Mouse (Mus musculus) spleen, postnatal 4 days (tissue): ENCODE results near the gene Cryaa.

Source experiments
- DNase-seq, 2 experiments: peaks; one replicate each; pipeline ENCODE4 v3.0.0; 2022; ENCODE audit warnings: low spot score in 2 of 2

The Cryaa gene

DNA sequence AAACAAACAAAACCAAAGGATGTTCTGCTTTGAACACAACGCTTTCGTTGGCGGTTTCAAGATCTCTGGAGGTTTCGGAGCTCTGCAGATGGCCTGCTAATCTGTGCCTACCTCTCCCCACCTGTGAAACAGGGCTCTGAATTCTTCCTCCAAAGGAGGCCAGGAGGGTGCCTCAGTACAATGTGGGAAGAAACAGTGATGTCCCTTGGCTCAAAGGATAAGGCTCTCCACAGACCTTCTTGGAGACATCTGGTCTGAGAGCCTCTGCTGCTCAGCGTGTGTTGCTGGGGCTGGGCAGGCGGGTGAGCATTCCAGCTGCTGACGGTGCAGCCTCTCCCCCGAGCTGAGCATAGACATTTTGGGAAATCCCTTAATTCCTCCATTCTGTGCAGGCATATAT, at the start of gene Cryaa:
Gene Cryaa (plus strand): TSS at position 301 of the 400 bp plus-strand sequence.
- DNase-seq, result no peak

DNA sequence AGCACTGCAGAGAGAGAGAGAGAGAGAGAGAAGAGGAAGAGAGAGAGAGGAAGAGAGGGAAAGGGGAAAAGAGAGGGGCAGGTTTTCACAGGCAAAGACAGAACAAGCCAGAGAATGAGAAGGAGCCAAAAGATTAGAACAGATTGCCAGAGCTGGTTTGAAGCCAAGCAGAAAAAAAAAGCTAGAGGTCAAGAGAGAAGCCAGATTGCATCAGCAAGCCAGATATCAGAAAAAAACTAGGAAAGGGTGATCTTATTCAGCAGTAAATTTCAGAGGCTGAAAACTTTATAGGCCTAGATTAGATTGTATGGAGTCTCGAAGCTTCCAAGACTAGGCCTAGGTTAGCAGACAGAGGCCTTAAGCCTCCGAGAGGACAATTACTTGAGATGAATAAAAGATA, 49.6 kb upstream of the Cryaa start:
- DNase-seq, result no peak

DNA sequence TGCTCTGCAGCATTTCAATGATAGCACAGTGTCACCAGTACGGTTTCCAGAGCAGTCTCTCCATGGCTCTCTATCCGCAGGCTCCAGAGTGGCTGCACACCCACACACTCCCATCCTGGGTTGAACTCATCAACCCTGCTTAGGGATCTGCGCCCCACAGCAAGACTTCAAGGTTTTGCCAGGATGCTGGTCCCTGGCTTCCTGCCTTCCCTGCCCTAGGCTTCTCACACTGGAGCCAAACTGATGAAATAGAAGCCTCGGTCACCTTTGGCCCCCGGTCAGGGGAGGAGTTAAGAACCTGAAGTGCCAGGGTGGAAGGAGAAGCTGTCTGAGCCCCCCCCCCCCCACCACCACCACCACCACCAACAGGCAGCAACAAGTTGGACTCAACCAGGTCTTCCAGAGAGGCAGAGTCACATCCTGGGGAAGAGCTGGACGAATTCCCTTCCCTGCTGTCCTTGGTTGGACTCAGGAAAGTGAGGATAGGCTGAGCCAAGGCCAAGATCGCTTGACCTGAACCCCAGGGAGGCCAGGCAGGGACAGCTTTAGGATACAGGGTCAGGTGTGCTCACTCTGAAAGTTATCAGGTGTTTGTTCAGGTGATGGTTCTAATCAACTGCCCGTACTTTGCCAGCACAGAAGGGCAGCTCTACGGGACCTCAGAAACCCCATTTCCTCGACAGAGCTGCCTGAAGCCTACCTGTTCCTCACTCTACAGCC, 46.4 kb upstream of the Cryaa start:
- no peak for DNase-seq

DNA sequence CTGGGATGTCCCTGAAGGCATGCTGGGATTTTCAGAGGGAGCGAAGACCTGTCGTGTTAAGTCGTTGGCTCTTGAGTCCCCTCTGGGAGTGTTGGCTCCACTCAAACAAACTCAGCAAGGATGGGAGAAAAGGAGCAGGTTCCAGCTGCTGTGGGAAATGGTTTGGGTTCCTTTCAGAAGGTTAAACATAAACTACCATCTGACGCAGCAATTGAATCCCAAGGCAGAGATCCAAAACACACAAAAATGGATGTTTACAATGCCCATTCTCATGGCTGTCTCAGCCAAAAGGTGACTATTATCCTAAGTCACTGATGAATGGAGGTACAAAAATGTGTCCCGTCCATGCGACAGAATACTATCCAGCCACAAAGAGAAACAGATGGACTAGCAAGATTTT, 44.6 kb upstream of the Cryaa start:
- DNase-seq, result no peak

DNA sequence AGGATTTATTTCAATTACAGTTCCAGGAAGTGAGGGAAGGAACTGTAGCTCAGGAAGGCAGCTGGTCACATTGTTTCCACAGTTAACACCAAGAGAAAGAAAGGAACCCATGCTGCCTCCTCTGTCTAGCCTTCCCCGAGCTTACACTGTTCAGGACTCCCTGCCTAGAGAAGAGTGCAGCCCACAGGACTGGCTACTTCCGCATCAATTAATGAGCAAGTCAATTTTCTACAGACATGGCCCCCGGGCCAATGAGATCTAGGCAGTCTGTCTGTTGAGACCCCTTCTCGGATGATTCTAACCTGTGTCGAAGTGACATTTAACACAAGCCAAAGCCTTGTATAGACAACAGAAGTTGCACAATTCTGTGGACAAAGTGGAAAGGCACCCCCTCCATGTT, 42.7 kb upstream of the Cryaa start:
- DNase-seq, result no peak

DNA sequence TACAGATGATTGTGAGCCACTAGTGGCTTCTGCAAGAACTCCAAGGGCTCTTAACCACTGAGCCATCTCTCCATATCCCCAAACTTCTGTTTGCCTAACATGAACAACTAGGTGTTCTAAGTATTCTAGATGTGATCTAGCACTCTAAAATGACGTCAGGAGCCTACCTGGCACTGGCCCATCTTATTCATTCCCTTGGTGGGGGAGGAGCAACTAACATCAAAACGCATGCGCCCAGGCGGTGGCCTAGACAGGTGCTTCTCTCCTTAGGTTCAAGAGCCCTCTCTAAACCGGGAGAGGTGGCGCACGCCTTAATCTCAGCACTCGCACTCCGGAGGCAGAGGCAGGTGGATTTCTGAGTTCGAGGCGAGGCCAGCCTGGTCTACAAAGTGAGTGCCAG, 41.8 kb upstream of the Cryaa start:
- no peak for DNase-seq

DNA sequence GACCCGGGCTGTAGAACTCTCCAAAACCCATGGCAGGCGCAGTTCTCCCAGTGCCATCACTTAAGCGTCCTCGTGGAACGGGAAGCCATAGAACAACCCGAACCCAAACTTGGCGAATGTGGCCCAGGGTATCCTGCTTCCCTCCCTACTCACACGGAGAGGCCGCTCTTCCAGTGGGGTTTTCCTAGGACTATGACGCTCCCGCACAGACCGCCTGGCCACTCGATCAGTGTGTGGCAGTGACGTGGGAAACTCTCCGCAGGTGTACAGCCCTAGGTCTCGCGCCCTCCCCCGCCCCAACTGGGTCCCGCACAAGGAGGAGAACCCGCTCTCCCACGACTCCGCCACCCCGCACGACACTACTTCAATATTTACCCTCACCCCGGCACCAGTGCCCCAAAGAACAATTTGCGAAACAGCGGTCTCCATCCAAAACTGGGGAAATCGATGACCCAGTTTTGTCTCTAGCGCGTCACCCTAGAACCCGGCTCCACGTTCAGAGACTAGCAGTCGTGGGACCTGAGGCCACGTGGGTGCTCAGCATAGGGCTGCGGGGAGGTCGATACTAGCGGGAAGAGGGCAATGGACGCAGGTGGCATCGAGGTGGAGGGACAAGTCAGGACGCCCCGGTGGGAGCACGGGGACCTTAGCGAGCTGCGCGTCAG, 41.2 kb upstream of the Cryaa start:
- DNase-seq, result no peak

DNA sequence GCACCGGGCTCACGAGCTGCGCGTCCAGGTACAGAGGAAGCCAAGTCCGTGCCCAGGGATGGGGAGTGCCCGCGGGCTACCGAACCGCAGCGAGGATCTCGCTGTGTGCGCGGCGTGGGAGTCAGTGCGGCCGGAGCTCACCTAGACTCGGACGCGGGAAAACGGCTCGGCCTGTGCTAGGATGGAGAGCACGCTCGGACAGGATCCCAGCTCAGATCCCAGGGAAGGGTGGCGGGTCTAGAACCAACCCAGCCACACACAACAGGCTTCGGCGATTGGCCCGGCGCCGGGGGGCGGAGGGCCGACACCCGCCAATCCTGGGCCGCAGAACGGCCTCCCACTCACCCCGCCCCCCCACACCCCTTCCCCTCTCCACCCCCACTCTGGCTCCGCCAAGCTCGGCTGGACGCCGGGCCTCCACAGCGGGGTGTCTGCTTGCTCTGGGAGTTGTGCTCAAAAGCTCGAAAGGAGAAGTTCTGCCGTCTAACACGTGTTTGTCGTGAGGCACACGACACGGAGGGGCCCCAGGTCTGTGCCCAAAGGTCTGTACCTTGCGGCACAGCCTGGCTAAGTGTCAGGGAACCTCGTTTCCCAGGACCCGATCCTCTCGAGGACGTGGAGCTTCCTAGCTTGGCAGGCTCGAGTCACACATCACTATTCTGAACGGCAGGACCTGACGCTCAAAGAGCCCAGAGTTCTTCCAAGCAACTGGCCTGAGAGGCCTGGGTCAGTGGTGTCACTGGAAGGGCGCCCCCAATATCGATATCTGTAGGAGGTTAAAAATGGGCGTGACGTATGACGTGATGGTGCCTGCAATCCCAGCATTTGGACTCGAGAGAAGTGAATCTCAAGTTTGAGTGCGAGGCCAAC, 40.4 kb upstream of the Cryaa start, which contains the start of gene Cbs:
Gene Cbs (minus strand): TSS at position 297 of the 870 bp plus-strand sequence.
- DNase-seq, result peak; percentile 49 to 76

DNA sequence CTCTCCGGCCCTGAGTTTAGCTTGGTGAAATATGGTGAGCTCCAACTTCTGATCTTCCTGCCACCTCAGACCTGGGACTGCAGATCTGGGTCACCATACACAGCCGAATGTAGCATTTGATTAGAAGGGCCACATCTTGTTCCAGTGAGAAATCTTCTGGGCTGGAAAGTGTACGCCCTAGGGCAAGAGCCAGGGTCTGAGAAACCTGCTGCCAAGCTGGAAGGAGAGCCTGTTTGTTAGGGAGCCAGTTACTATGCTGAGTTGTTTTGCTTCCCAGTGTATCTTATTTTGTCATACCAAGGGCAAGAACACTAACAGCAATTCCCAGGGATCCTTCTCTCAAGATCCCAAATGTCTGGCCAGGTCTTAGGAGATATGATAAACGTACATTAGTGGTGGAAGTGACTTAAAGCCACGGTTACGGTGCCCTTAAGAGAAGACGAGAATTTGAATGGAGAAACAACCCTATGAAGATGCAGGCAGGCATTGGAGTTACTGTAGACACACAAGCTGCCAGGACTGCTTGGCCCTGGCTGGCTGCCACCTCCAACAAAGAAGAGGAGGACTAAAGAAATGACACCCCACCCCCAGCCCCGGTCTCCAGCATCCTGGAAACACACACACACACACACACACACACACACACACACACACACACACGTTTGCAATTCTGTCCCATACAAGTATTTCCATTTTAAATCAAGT, 39.6 kb upstream of the Cryaa start:
- DNase-seq, result no peak

DNA sequence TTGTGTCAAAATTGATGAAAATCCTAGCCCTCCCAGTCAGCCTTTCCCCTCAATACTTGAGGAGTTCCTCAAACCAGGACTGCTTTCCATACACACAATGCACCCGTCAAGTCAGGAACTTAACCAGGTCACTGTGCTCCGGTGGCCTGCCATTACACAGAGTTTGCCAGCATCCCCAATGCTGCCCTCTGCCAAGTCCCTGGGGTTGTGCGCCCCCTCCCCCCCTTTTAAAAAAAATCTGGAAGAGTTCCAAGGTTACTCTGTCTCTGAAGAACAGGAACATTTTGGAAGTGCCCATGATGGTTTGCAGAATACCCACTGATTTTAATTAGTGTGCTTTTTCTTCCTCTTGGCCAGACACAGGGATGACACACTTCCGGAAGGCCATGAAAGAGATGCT, 38.0 kb upstream of the Cryaa start:
- DNase-seq, result no peak

DNA sequence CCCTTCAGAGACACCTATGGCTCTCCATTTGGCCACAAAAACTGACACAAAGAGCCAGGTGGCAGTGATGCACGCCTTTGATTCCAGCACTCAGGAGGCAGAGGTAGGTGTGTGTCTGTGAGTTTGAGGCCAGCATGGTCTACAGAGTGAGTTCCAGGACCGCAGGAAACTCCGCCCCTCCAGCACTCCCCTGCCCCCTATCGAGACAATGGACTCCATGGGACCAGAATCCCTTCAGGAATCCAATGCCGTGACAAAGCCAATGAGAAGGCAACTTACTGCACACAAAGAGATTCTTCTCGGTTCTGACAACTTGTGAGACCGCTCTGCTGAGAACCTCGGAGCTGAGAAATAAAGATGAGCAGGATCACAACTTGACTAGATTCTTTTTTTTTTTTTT, 35.3 kb upstream of the Cryaa start:
- DNase-seq, result no peak

DNA sequence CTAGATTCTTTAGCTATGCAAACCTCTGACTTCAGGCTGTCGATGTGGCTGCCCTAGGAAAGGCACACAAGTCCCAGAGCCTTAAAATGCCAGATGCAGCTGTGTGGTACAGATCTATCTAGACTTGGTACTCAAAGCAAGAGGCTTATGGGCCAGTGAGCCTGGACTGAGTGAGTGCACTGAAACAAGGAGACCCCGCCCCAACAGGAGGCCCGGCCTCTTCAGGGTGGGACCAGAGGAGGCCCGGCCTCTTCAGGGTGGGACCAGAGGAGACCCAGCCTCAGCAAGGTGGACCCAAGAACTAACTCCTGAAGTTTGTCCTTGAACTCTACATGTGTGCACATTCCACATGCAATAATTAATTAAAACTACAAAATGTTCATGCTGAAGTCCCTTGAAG, 34.7 kb upstream of the Cryaa start:
- DNase-seq, result no peak

DNA sequence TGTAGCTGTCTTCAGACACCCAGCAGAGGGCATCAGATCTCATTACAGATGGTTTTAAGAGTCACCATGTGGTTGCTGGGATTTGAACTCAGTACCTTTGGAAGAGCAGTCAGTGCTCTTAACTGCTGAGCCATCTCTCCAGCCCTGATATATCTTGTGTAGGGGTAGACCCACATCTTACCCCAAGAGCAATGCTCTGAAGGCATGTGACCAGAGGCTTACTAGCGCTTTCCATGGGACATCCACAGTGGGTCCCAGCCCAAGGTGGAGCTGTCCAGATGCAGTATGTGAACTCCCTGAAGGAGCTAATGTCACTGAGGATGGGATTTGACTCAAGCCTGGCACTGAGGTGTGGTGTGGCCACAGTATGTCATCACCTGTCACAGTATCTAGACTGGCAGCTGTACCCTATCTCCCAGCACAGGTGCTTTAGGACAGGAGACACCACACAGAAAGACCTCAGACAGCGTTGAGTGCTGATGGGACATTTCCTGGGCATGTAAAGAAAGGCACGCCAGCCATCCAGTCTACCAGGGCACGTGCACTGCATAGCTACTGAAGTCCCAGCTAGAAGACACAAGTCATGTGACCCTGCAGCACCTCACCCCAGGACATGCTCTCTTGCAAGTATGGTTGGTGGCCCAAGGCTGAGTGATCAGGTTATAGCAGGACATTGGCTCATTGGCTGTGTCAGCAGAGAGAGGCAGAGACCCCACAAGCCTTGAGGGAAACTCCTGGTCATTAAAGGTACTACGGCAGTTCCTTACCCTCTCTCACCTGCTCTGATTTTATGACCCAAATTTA, 31.2 kb upstream of the Cryaa start:
- no peak for DNase-seq

DNA sequence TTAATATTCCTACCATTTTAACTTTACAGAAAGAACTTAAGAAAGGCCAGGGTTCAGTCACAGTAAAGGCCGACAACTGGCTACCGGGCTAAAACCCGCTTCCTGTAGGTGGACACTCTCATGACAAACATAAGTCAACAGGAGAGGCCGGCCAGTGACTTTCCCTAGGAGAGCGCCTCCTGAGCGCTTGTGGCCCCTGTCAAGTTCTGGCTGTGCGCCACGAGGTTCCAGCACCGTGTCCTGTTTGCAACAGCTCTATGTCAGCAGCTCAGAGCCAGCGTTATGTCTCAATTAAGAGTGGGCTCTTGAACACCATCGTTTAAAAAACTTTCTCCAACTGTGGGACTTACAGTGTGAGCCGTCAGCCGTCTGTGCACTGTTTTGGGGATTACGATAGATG, 25.5 kb upstream of the Cryaa start:
- no peak for DNase-seq

DNA sequence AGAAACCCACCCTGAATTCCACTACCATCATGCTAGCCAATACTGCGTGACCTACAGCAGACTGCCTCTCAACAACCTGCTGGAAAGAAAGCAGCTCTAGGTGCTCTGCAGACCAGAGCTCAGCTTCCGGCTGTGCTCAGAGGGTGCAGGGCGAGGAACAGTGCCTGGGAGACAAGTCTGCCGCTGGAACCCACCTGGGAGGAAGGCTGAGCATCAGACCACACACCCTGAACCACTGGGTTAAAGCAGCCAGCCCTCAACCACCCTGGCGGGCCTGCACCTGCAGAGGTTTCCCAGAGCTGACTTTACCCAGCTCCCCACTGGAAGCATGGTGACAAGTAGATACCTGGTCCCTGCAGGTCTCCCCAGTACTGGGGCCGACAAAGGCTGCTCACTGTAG, 24.3 kb upstream of the Cryaa start:
- DNase-seq, result no peak

DNA sequence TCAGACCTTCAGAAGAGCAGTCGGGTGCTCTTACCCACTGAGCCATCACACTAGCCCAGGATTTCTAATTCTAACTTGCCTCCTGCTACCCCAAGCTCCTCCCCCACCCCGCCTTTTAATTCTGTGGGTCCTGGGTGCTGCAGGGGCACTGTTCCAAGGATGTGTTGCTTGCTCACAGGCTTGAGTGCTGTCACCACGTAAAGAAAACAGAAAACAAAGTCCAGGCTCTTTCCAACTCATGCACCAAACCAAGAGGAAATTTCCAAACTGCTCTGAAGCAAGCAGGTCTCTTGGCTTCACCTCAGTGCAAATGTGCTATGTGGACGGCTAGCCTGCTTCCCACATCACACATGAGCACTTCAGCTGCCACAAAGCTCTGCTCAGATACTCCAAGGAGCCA, 22.2 kb upstream of the Cryaa start:
- DNase-seq, result no peak

DNA sequence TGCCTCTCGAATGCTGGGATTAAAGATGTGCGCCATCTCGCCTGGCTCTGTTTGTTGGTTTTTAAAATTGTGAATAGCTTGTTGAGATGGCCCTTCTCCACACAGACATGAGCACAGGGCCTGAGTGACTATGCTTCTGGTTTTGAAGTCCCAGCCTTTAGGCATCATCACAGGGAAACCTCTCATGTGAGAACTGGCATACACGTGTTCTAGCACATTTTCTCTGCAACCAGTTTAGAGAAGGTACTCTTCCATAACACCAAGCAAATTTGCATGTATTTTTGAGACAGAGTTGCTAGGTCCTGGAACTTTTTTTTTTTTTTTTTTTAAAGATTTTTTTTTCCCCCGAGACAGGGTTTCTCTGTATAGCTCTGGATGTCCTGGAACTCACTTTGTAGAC, 20.9 kb upstream of the Cryaa start:
- DNase-seq, result no peak

DNA sequence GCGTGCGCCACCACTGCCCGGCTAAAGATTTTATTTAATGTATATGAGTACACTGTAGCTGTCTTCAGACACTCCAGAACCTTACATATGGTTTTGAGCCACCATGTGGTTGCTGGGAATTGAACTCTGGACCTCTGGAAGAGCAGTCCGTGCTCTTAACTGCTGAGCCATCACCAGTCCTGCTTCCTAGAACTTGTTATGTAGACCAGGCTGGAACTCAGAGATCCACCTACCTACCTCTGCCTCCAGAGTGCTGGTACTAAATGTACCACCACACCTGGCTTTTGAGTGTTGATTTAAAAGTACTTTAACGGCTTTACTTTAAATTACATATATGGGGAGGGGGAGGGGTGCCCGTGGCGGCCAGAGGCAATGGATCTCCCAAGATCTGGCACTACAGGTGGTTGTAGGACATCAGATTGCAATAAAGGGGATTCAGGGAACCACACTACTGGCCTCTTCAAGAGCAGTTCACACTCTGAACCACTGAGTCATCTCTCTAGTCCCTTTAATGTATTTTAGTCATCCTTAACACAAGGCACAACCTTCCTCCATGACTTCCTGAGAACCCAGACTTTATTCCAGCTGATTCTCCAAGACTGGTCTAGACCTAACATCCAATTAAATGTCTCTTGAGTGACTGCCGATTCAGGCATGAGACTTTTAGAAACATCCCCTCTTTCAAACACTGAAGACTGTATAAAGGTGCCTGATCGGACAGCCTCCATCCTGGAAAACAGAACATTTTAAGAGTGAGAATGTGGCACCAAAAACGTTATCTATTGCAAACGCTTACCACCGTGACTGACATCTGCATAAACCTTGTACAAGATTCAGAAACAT, 20.2 kb upstream of the Cryaa start:
- DNase-seq, result no peak

DNA sequence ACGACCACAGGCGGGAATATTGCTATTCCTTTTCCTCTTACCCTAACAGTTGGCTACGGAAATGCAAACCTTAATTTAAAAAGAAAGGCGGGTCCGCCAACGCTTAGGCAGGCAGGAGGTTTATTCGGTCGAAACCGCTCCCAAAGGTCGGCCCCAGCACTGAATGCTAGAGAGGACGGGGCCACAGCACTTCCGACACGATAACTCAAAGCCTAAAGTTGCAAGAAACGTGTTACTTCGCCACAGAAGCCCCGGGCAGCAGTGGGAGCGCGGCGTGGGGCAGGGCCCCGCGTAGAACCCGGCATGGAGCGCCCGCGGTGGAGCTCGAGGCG, 19.5 kb upstream of the Cryaa start:
- no peak for DNase-seq

DNA sequence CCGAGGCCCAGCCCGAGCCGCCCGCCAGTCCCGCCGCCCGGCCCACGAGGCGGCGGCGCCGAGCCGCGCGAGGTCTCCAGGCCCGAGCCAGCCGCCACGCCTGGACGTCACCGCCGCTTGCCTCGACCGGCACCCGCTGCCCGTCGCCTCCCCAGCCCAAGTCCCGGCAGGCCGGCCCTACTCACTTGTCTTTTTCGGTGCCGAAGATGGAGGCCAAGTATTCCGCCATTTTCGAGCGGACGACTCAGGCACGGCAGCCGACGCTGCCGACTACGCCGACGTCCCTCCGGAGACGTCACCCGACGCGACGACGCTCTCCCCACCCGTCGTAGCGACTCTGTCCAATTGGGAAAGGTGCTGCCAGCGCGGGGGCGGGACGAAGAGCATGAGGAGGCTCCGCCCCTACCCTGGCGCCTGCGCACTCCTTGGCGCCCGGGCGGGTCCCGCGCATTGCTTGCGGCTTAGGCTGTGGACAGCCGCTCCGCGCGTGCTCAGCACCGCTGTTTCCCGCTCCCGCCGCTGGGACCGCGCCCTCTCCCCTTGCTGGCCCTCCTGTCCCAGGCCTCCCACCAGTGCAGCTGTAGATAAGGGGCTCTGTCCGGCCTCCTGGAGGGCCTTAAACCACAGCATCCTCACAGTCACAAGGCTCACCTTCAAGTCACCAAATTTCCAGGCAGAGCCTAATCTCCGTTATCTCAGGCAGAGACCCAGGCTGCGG, 19.0 kb upstream of the Cryaa start, which contains the start of gene U2af1:
Gene U2af1 (minus strand): TSS at position 425 of the 718 bp plus-strand sequence.
- peak; percentile 98 to 99 for DNase-seq
